Mouse (Mus musculus) adipocyte (in vitro differentiated cells): ENCODE measurements around the gene Cgnl1.

Source experiments
- DNase-seq: peaks from one replicate; pipeline ENCODE4 v3.0.0-alpha.2; 2016; ENCODE audit warnings: low spot score

The Cgnl1 gene

GRCm38 (mm10) chr9:71766902-71767301 lies 4.5 kb downstream of the Cgnl1 start:
- DNase-seq, result no peak

- DNase-seq, result no peak
Measured at GRCm38 (mm10) chr9:71766306-71766705, 5.1 kb downstream of the Cgnl1 start.

- DNase-seq, result no peak
Measured at GRCm38 (mm10) chr9:71764551-71764950, 6.9 kb downstream of the Cgnl1 start.

- no peak for DNase-seq
Measured at GRCm38 (mm10) chr9:71763273-71763672, 8.1 kb downstream of the Cgnl1 start.

GRCm38 (mm10) chr9:71761663-71762062 lies 9.7 kb downstream of the Cgnl1 start:
- DNase-seq, result no peak

- DNase-seq, result no peak
Measured at GRCm38 (mm10) chr9:71760518-71761141, 10.8 kb downstream of the Cgnl1 start.

- no peak for DNase-seq
Measured at GRCm38 (mm10) chr9:71759893-71760292, 11.5 kb downstream of the Cgnl1 start.

- no peak for DNase-seq
Measured at GRCm38 (mm10) chr9:71757386-71757785, 14.0 kb downstream of the Cgnl1 start.

GRCm38 (mm10) chr9:71756916-71757315 lies 14.5 kb downstream of the Cgnl1 start:
- no peak for DNase-seq

- DNase-seq, result no peak
Measured at GRCm38 (mm10) chr9:71753981-71754380, 17.4 kb downstream of the Cgnl1 start.

GRCm38 (mm10) chr9:71753529-71753928 lies 17.9 kb downstream of the Cgnl1 start:
- no peak for DNase-seq

GRCm38 (mm10) chr9:71753117-71753516 lies 18.3 kb downstream of the Cgnl1 start:
- no peak for DNase-seq

GRCm38 (mm10) chr9:71750015-71750672 lies 21.3 kb downstream of the Cgnl1 start:
- DNase-seq, result no peak

GRCm38 (mm10) chr9:71746405-71746804 lies 25.0 kb downstream of the Cgnl1 start:
- DNase-seq, result peak; percentile 31

- DNase-seq, result no peak
Measured at GRCm38 (mm10) chr9:71738081-71738930, 33.1 kb downstream of the Cgnl1 start.

GRCm38 (mm10) chr9:71737257-71738023 lies 34.0 kb downstream of the Cgnl1 start:
- peak; percentile 91 for DNase-seq

GRCm38 (mm10) chr9:71735886-71736285 lies 35.5 kb downstream of the Cgnl1 start:
- no peak for DNase-seq

GRCm38 (mm10) chr9:71733559-71733958 lies 37.8 kb downstream of the Cgnl1 start:
- DNase-seq, result no peak

GRCm38 (mm10) chr9:71728822-71729311 lies 42.5 kb downstream of the Cgnl1 start:
- DNase-seq, result no peak

GRCm38 (mm10) chr9:71727233-71727632 lies 44.2 kb downstream of the Cgnl1 start:
- no peak for DNase-seq

- DNase-seq, result peak; percentile 79
Measured at GRCm38 (mm10) chr9:71726121-71726520, 45.3 kb downstream of the Cgnl1 start.

GRCm38 (mm10) chr9:71722366-71722765 lies 49.0 kb downstream of the Cgnl1 start:
- DNase-seq, result no peak
